Mouse (Mus musculus) fat pad, adult 2 months (tissue): ENCODE measurements around the gene Efr3b.

ENCODE experiments used
- DNase-seq: peaks from one replicate; pipeline ENCODE4 v3.0.0-alpha.2; 2011; ENCODE audit warnings: low read depth, low spot score; ENCODE audit errors: extremely low read depth

Efr3b gene

DNA sequence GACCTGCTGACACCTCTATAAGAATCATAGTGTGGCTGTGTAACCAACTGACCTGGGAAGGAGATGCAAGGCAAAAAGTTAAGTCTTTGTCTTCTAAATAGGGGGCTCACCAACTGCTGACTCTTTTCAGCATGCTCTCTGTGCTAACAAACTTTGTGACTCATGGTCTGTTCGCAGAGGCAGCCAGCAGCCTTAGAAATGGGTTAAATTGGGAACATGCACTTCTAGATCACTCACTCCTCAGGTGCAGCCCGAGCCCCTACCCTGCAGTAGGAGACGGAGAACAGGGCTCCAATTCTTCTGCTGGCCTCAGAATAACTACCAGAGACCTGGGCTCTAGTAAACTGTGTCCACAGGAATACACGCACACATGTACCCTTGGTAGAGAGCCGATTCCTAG lies 1.2 kb downstream of the Efr3b start:
- DNase-seq: no peak

DNA sequence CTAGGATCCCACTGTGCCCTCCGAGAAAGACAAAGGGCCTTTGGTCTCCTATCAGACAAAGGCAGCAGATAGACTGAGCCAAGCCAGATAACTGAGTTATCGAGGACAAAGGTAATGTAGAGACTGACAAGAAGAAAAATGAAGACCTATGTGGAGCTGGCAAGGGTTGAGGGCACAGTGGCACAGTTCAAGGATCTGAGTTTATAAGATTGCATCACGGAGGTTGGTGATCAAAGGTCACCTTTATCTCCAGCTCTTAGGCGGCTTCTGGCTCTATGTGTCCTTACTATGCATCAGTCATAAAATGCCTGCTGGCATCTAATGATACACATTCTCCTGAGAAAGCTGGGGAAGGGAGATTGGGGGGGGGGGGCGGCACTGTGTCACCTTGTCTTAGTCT lies 2.6 kb downstream of the Efr3b start:
- DNase-seq: no peak

- no peak for DNase-seq
These were observed 9.7 kb downstream of the Efr3b start for GRCm38 (mm10) chr12:4029064-4029463.

DNA sequence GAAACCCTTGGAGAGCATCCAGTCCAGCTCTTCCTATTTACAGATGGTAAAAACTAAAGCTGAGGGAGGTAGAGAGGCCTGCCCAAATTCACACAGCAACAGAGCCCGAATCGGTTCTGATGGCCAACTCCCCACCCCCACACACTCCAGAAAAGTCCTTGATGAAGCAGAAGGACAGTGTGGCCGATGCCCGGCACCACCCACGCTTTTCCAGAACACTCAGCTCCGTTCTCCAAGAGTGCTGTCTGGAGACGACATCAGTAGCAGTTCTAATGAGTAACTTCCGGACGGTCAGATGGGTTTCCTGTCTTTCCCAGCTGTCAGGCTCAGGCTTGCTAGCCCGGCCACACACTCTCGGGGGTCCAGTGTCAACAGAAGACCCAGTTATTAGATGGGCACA lies 10.2 kb downstream of the Efr3b start:
- no peak for DNase-seq

- DNase-seq: no peak
These were observed 14.4 kb downstream of the Efr3b start for GRCm38 (mm10) chr12:4024356-4024755.

GRCm38 (mm10) chr12:4023501-4023900 lies 15.2 kb downstream of the Efr3b start:
- no peak for DNase-seq

DNA sequence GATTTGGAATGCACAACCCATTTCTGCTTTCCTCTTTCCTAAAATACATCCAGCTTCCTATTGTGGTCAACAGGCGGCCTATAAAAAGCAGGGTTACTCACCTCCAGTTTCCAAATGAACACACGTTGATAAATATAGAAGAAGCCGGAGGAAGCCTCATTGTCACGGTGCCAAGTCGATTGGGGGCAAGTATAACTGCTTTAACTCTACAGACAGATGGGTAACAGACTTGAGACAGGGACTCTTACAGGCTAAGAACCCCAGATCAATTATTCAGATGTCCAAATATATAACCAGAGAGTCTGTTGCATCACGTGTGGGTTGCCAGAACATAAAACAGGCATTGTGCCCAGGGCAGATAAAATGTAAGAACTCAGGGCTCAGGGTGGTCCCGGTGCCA lies 15.9 kb downstream of the Efr3b start:
- no peak for DNase-seq

- DNase-seq: no peak
These were observed 18.2 kb downstream of the Efr3b start for GRCm38 (mm10) chr12:4020505-4020904.

- DNase-seq: no peak
These were observed 22.4 kb downstream of the Efr3b start for GRCm38 (mm10) chr12:4016321-4016720.

DNA sequence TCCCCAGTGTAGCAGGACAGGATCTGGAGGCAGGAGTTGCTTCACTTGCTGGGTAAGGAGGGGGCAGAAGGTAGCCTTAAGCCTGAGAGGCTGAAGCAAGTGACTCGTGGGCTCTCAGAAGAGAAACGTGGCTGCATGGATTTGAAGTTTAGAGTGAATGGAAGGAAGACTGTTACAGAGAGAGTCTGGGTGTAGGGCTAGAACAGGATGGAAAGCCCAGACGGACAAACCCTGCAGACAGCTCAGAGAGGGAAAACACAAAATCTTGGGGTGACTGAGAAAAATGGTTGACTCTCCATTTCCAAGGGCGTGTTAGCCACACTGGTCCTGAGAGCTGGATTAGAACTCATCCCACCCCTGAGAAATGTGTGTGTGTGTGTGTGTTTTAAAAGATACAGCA lies 23.0 kb downstream of the Efr3b start:
- no peak for DNase-seq

DNA sequence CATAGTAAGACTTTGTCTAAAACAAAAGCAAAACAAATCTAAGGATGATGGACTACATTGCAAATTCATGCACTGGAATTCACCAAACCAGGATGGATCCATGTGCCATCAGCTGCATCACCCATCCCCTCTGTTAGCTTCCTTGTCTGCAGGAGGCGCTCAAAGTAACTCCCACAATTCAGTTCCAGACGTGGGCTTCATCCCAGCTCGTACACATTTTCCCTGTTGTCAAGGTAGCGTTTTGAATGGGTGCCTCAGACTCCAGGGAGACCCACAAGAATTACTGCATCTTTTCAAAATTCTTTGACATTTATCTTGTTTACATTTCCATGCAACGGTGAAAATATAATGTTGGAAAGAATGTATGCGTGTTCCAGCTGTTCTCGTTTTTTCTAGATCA lies 23.5 kb downstream of the Efr3b start:
- no peak for DNase-seq

GRCm38 (mm10) chr12:4011715-4012114 lies 27.0 kb downstream of the Efr3b start:
- no peak for DNase-seq

GRCm38 (mm10) chr12:4011301-4011700 lies 27.4 kb downstream of the Efr3b start:
- no peak for DNase-seq

DNA sequence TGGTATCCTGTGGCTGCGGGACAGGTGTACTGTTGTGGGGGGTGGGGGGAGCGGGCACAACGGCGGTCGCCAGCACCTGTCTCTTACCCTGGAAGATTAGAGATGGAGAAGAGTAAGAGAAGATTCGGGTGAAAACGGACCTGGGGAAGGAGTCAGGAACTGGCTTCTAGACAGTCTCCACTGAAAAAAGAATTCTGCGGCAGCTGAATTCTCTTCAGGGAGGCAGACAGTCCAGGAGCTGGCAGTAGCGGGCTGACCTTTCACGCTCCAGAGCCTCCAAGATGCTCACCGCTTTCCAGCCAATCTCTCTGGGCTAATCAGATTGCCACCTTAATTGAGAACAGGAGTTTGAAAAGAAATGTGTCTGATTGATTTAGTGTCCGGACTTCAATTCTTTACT lies 30.0 kb downstream of the Efr3b start:
- DNase-seq: no peak

DNA sequence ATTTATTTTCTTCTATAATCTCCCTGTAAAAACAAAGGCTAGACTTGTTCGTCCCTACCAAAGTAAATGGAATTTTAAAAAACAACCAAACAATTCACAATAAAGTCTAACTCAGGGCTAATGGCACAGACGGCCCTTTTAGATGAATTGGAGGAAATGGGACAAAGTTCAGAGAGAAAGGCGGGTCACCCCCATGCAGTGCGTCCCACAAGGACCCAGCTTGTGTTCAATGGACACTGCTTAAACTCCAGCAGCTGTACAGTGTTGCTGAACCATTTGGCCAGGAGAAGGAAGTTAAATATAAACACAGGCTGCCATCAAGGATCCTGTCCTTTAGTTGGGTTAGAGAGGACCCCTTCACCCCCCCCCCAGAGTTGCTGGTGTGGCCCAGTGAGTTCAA lies 30.9 kb downstream of the Efr3b start:
- no peak for DNase-seq

DNA sequence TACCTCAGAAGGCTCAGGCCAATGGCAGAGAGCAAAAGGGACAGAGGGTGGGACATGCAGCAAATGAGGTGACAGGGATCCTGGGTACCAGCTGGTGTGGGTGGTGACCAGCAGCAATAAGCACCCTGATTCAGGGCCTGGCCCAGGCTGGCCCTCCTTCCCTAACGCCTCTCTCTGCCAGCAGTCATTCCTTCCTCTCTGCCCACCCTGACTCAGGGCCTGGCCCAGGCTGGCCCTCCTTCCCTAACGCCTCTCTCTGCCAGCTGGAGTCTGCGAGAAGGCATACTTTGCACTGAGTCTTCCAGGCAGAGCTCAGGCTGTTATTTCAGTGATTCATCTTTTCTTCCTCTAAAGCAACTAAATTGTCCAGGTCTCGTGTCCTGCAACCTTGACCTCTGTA lies 31.5 kb downstream of the Efr3b start:
- DNase-seq: no peak

- DNase-seq: no peak
These were observed 32.6 kb downstream of the Efr3b start for GRCm38 (mm10) chr12:4006079-4006478.

- no peak for DNase-seq
These were observed 34.1 kb downstream of the Efr3b start for GRCm38 (mm10) chr12:4004648-4005047.

- DNase-seq: no peak
These were observed 38.3 kb downstream of the Efr3b start for GRCm38 (mm10) chr12:4000406-4000805.

GRCm38 (mm10) chr12:3996749-3997148 lies 42.0 kb downstream of the Efr3b start:
- DNase-seq: no peak

- no peak for DNase-seq
These were observed 47.7 kb downstream of the Efr3b start for GRCm38 (mm10) chr12:3991047-3991446.

GRCm38 (mm10) chr12:3989943-3990342 lies 48.8 kb downstream of the Efr3b start:
- no peak for DNase-seq

DNA sequence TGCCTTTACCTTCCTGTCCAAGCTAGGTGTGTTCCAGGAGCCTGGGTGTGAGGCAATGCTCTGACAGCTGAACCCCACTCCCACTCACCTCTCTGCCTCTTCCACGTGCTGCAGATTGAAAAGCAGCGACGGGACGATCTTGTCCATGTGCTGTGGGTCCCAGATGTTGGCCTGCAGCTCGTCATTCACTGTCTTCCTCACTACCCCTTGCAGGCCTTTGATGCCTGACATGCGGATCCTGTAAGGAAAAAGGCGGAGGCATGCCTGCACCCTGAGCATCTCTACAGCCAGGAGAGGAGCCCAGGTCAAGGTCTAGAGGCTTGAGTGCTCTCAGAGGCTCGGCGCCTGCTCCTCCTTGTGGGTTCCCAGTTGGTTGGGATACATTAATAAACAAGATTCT lies 54.3 kb downstream of the Efr3b start:
- no peak for DNase-seq

DNA sequence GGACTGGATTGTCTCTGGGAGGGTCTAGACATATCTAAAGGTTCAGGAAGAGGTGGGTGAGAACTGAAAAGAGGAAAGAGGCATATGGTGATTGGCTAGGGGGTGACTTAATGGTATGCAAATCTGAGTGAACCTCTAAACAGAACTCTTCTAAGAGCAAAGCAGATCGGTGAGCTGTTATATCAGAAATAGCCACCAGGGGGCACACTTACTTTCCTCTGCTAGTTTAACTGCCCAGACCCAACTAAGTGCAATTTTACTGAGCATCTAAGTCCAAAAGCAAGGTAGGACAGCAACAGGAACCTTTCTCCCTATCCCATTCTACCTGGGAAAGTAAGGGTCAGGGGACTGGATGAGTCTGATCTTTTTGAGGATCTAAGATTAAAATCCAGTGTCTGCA lies 55.0 kb downstream of the Efr3b start:
- no peak for DNase-seq
